Mouse (Mus musculus) erythroblast, embryonic 14.5 days (primary cell): ENCODE data around the gene Usp24. TPM values are rescaled to one million over a fixed set of nuclear protein-coding genes. Genes with fewer than 3 reads are reported as not detected.

ENCODE experiments used
- H3K27me3 ChIP-seq: 2 replicates; pipeline ENCODE4 v1.6.1; 2012; ENCODE audit warnings: inconsistent platforms; ENCODE audit not compliant: control insufficient read depth
- H3K36me3 ChIP-seq: 2 replicates; pipeline ENCODE4 v1.6.1; 2012; ENCODE audit warnings: mild to moderate bottlenecking, inconsistent platforms; ENCODE audit not compliant: control insufficient read depth
- H3K4me1 ChIP-seq: 2 replicates; pipeline ENCODE4 v1.6.1; 2012; ENCODE audit warnings: inconsistent platforms; ENCODE audit not compliant: control insufficient read depth
- H3K4me3 ChIP-seq: replicated peaks from 2 replicates; pipeline ENCODE3; 2012; ENCODE audit warnings: moderate library complexity, mild to moderate bottlenecking, inconsistent platforms
- H3K9me3 ChIP-seq: 2 replicates; pipeline ENCODE4 v1.6.1; 2012; ENCODE audit warnings: low read length, inconsistent platforms, mixed read lengths; ENCODE audit not compliant: control insufficient read depth
- GATA1 ChIP-seq: IDR thresholded peaks from 2 replicates; pipeline ENCODE4 v1.6.1; 2012; ENCODE audit warnings: low read length, inconsistent platforms, mixed read lengths
- TAL1 ChIP-seq: IDR thresholded peaks from 3 replicates; pipeline ENCODE4 v1.6.1; 2012; ENCODE audit warnings: low read length, inconsistent platforms, mixed read lengths
- polyA plus RNA-seq: library from polyadenylated mRNA; stranded (reverse); fragments of >175 nt; gene quantifications from 2 replicates; pipeline ENCODE4 v1.2.3, GENCODE M21; 2012

Usp24 gene
- polyA plus RNA-seq, 1 experiment = 1.2 TPM

GRCm38 (mm10) chr4:106430431-106430830 lies 114.4 kb downstream of the Usp24 start:
- TF ChIP-seq GATA1 = no peak
- TF ChIP-seq TAL1 = no peak
- H3K4me3 ChIP-seq = no peak overlapping the region
- H3K27me3 ChIP-seq = no peaks in the 10 kb centered on the region
- no peaks in the 10 kb centered on the region for H3K4me1 ChIP-seq
- H3K36me3 ChIP-seq = peaks cover 95% of the 10 kb centered on the region
- H3K9me3 ChIP-seq = no peaks in the 10 kb centered on the region

- TF ChIP-seq GATA1 = no peak
- no peak for TF ChIP-seq TAL1
- H3K4me1 ChIP-seq = no peaks in the 10 kb centered on the region
- no peak overlapping the region for H3K4me3 ChIP-seq
- no peaks in the 10 kb centered on the region for H3K27me3 ChIP-seq
- H3K36me3 ChIP-seq = peaks cover 93% of the 10 kb centered on the region
- no peaks in the 10 kb centered on the region for H3K9me3 ChIP-seq
These were observed 119.4 kb downstream of the Usp24 start for GRCm38 (mm10) chr4:106435426-106435825.

GRCm38 (mm10) chr4:106436475-106436874 lies 120.5 kb downstream of the Usp24 start:
- H3K9me3 ChIP-seq = no peaks in the 10 kb centered on the region
- no peak overlapping the region for H3K4me3 ChIP-seq
- no peaks in the 10 kb centered on the region for H3K4me1 ChIP-seq
- H3K36me3 ChIP-seq = peaks cover 93% of the 10 kb centered on the region
- H3K27me3 ChIP-seq = no peaks in the 10 kb centered on the region
- TF ChIP-seq GATA1 (no peak), TAL1 (no peak)

- H3K4me3 ChIP-seq = no peak overlapping the region
- H3K4me1 ChIP-seq = no peaks in the 10 kb centered on the region
- no peaks in the 10 kb centered on the region for H3K9me3 ChIP-seq
- H3K36me3 ChIP-seq = peaks cover 93% of the 10 kb centered on the region
- no peaks in the 10 kb centered on the region for H3K27me3 ChIP-seq
- TF ChIP-seq TAL1 = no peak
- TF ChIP-seq GATA1 = no peak
These were observed 121.2 kb downstream of the Usp24 start for GRCm38 (mm10) chr4:106437207-106437606.

- Histone ChIP-seq H3K9me3 (no peaks in the 10 kb centered on the region), H3K27me3 (no peaks in the 10 kb centered on the region), H3K4me3 (no peak overlapping the region), H3K4me1 (no peaks in the 10 kb centered on the region), H3K36me3 (peaks cover 95% of the 10 kb centered on the region)
- no peak for TF ChIP-seq TAL1
- no peak for TF ChIP-seq GATA1
These were observed 122.8 kb downstream of the Usp24 start for GRCm38 (mm10) chr4:106438763-106439162.

GRCm38 (mm10) chr4:106443182-106443581 lies 127.2 kb downstream of the Usp24 start:
- Histone ChIP-seq H3K4me3 (no peak overlapping the region), H3K36me3 (peaks cover 69% of the 10 kb centered on the region), H3K9me3 (no peaks in the 10 kb centered on the region), H3K27me3 (no peaks in the 10 kb centered on the region), H3K4me1 (peaks cover 2% of the 10 kb centered on the region)
- TF ChIP-seq TAL1 (no peak), GATA1 (no peak)

GRCm38 (mm10) chr4:106449306-106449705 lies 133.3 kb downstream of the Usp24 start:
- no peak overlapping the region for H3K4me3 ChIP-seq
- H3K27me3 ChIP-seq = no peaks in the 10 kb centered on the region
- H3K4me1 ChIP-seq = peaks cover 18% of the 10 kb centered on the region
- H3K9me3 ChIP-seq = no peaks in the 10 kb centered on the region
- TF ChIP-seq TAL1 (no peak), GATA1 (no peak)
- peaks cover 31% of the 10 kb centered on the region for H3K36me3 ChIP-seq

GRCm38 (mm10) chr4:106452401-106452800 lies 136.4 kb downstream of the Usp24 start:
- TF ChIP-seq GATA1 (no peak), TAL1 (no peak)
- Histone ChIP-seq H3K4me1 (peaks cover 16% of the 10 kb centered on the region), H3K27me3 (no peaks in the 10 kb centered on the region), H3K9me3 (no peaks in the 10 kb centered on the region), H3K36me3 (peaks cover 25% of the 10 kb centered on the region), H3K4me3 (no peak overlapping the region)

- Histone ChIP-seq H3K4me3 (no peak overlapping the region), H3K27me3 (no peaks in the 10 kb centered on the region), H3K4me1 (peaks cover 16% of the 10 kb centered on the region), H3K9me3 (no peaks in the 10 kb centered on the region), H3K36me3 (peaks cover 25% of the 10 kb centered on the region)
- TF ChIP-seq TAL1 = no peak
- TF ChIP-seq GATA1 = no peak
These were observed 137.1 kb downstream of the Usp24 start for GRCm38 (mm10) chr4:106453108-106453507.

GRCm38 (mm10) chr4:106453516-106453915 lies 137.5 kb downstream of the Usp24 start:
- H3K9me3 ChIP-seq = no peaks in the 10 kb centered on the region
- TF ChIP-seq GATA1 = no peak
- no peak for TF ChIP-seq TAL1
- peaks cover 16% of the 10 kb centered on the region for H3K4me1 ChIP-seq
- H3K27me3 ChIP-seq = no peaks in the 10 kb centered on the region
- H3K36me3 ChIP-seq = peaks cover 23% of the 10 kb centered on the region
- H3K4me3 ChIP-seq = no peak overlapping the region
